In the genomic region with DNA sequence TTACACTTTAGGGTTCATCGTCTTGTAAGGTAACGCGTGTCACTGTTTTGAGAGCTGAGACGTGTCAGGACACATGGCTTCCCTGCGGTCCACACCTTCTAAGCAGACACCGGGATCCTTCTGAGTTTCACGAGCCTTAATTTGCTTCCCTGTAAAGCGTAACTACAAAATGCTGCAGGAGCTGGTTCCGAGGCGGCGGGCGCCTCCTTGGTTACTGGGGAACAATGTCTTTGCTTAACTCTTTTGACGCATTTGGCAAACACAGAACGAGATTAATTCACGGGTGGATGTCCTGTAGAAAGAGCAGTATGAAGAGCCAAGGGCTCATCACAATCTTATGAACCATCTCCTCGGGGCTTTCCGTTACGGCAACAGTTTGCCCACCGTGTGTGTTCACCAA, we compare ENCODE assay signal across 16 mouse cellular contexts. TPM values are rescaled to one million over a fixed set of nuclear protein-coding genes. Genes with fewer than 3 reads are reported as not detected.
DNase-seq lines count a peak whose midpoint lies in the region; ATAC-seq and TF ChIP-seq lines count a peak whose summit lies in the region.
"Had no signal": no experiment of that assay in that cellular context is flagged by ENCODE, and none has a peak within 500 bp of the region (broad histone marks: within the 10 kb centered on the region; RNA-seq: fewer than 3 reads in every experiment).

No protein-coding gene starts in this region.

- 0 out of 2 replicates have a peak overlapping the region, but pooled peaks have one; percentile 9 for H3K4me2 ChIP-seq in embryonic facial prominence, embryonic 13.5 days
- H3K4me2 ChIP-seq in hindbrain, postnatal 0 days (ENCODE audit: low read depth, low read length) = peak overlapping the region; percentile 35; the same call in 1 of the 2 replicates
- H3K4me2 ChIP-seq in hindbrain, embryonic 14.5 days (replicated peaks) = no peak overlapping the region
- peak overlapping the region; percentile 17; the same call in 1 of the 2 replicates for H3K4me2 ChIP-seq in neural tube, embryonic 15.5 days
- H3K4me2 ChIP-seq: heart, embryonic 11.5 days; liver, embryonic 11.5 days; lung, embryonic 15.5 days had no signal

- DNase-seq in embryonic facial prominence, embryonic 10.5 days (ENCODE audit: low spot score) = no peak
- DNase-seq in hindbrain, postnatal 0 days (ENCODE audit: low spot score) = peak; percentile 30
- no peak for DNase-seq in hindbrain, embryonic 14.5 days (ENCODE audit: low spot score)
- peak; percentile 18 to 25 for DNase-seq in right cerebral cortex, adult 2 months (ENCODE audit: low spot score in 2 of 2)
- no peak for DNase-seq in right cerebral cortex, postnatal 36 days (ENCODE audit: low spot score in 2 of 2)
- DNase-seq in cerebellum, postnatal 36 days = no peak
- DNase-seq: cerebellum, adult 9-10 months; gastrocnemius, postnatal 25 days; heart, postnatal 4 days; thymus, adult 18-20 months had no signal

- H3K27ac ChIP-seq in embryonic facial prominence, embryonic 13.5 days = 0 out of 2 replicates have a peak overlapping the region, but pooled peaks have one; percentile 29
- no peak overlapping the region for H3K27ac ChIP-seq in embryonic facial prominence, embryonic 10.5 days (replicated peaks)
- peak overlapping the region; percentile 65; the same call in 1 of the 2 replicates for H3K27ac ChIP-seq in hindbrain, postnatal 0 days
- H3K27ac ChIP-seq in hindbrain, embryonic 14.5 days = no peak overlapping the region
- H3K27ac ChIP-seq in neural tube, embryonic 15.5 days (replicated peaks) = 0 out of 2 replicates have a peak overlapping the region, but pooled peaks have one; percentile 58
- H3K27ac ChIP-seq: lung, embryonic 15.5 days had no signal

- no peaks in the 10 kb centered on the region for H3K27me3 ChIP-seq in embryonic facial prominence, embryonic 13.5 days
- peaks cover 6% of the 10 kb centered on the region; the same call in 1 of the 2 replicates for H3K27me3 ChIP-seq in embryonic facial prominence, embryonic 10.5 days (replicated peaks; ENCODE audit: low read depth, poor library complexity, severe bottlenecking)
- H3K27me3 ChIP-seq in hindbrain, postnatal 0 days (ENCODE audit: insufficient read depth, low read length) = no peaks in the 10 kb centered on the region
- no peaks in the 10 kb centered on the region for H3K27me3 ChIP-seq in hindbrain, embryonic 14.5 days (ENCODE audit: control insufficient read depth, insufficient read depth, low read length)
- H3K27me3 ChIP-seq in neural tube, embryonic 15.5 days (replicated peaks) = no peaks in the 10 kb centered on the region
- H3K27me3 ChIP-seq: CH12.LX; lung, embryonic 15.5 days had no signal

- H3K9me3 ChIP-seq in embryonic facial prominence, embryonic 13.5 days = no peaks in the 10 kb centered on the region
- no peaks in the 10 kb centered on the region for H3K9me3 ChIP-seq in embryonic facial prominence, embryonic 10.5 days
- no peaks in the 10 kb centered on the region for H3K9me3 ChIP-seq in hindbrain, postnatal 0 days (ENCODE audit: low read length)
- no peaks in the 10 kb centered on the region for H3K9me3 ChIP-seq in hindbrain, embryonic 14.5 days (ENCODE audit: control insufficient read depth, low read length)
- H3K9me3 ChIP-seq in neural tube, embryonic 15.5 days (replicated peaks) = no peaks in the 10 kb centered on the region
- H3K9me3 ChIP-seq: lung, embryonic 15.5 days had no signal

- peaks cover 24% of the 10 kb centered on the region for H3K4me1 ChIP-seq in embryonic facial prominence, embryonic 13.5 days
- peaks cover 37% of the 10 kb centered on the region for H3K4me1 ChIP-seq in embryonic facial prominence, embryonic 10.5 days
- peaks cover 7% of the 10 kb centered on the region for H3K4me1 ChIP-seq in hindbrain, postnatal 0 days (ENCODE audit: insufficient read depth, low read length)
- H3K4me1 ChIP-seq in hindbrain, embryonic 14.5 days (replicated peaks; ENCODE audit: control insufficient read depth, insufficient read depth, low read length) = peaks cover 12% of the 10 kb centered on the region; the same call in 1 of the 2 replicates
- H3K4me1 ChIP-seq in neural tube, embryonic 15.5 days = peaks cover 25% of the 10 kb centered on the region
- H3K4me1 ChIP-seq: lung, embryonic 15.5 days had no signal

- WGBS in embryonic facial prominence, embryonic 13.5 days = 53% methylated on average over 19 of the region's 19 CpGs
- 78% methylated on average over 19 of the region's 19 CpGs for WGBS in embryonic facial prominence, embryonic 10.5 days
- WGBS in hindbrain, postnatal 0 days = 38% methylated on average over 19 of the region's 19 CpGs
- WGBS in hindbrain, embryonic 14.5 days = 49% methylated on average over 19 of the region's 19 CpGs
- 45% methylated on average over 19 of the region's 19 CpGs for WGBS in neural tube, embryonic 15.5 days

- no peaks in the 10 kb centered on the region for H3K36me3 ChIP-seq in embryonic facial prominence, embryonic 13.5 days
- H3K36me3 ChIP-seq in embryonic facial prominence, embryonic 10.5 days (replicated peaks) = no peaks in the 10 kb centered on the region
- no peaks in the 10 kb centered on the region for H3K36me3 ChIP-seq in hindbrain, postnatal 0 days (ENCODE audit: insufficient read depth, low read length)
- H3K36me3 ChIP-seq in hindbrain, embryonic 14.5 days (replicated peaks; ENCODE audit: control insufficient read depth, insufficient read depth) = no peaks in the 10 kb centered on the region
- H3K36me3 ChIP-seq in neural tube, embryonic 15.5 days = no peaks in the 10 kb centered on the region
- H3K36me3 ChIP-seq: lung, embryonic 15.5 days had no signal

- H3K4me3 ChIP-seq in embryonic facial prominence, embryonic 13.5 days = no peak overlapping the region
- H3K4me3 ChIP-seq in embryonic facial prominence, embryonic 10.5 days = no peak overlapping the region
- no peak overlapping the region for H3K4me3 ChIP-seq in hindbrain, postnatal 0 days (ENCODE audit: low read length)
- H3K4me3 ChIP-seq in hindbrain, embryonic 14.5 days (replicated peaks; ENCODE audit: low read length) = no peak overlapping the region
- H3K4me3 ChIP-seq in neural tube, embryonic 15.5 days (replicated peaks) = no peak overlapping the region
- H3K4me3 ChIP-seq: lung, embryonic 15.5 days had no signal

- no peak for ATAC-seq in embryonic facial prominence, embryonic 13.5 days (ENCODE audit: insufficient number of reproducible peaks, insufficient read depth, low FRiP score, low TSS enrichment, low read depth)
- ATAC-seq in hindbrain, postnatal 0 days = no peak
- ATAC-seq in hindbrain, embryonic 14.5 days (ENCODE audit: low FRiP score) = no peak
- no peak for ATAC-seq in neural tube, embryonic 15.5 days (ENCODE audit: low FRiP score)

- no peak for TF ChIP-seq CTCF in hindbrain, postnatal 0 days (IDR thresholded peaks at IDR 0.05; ENCODE audit: low read depth)

- no peak overlapping the region for H3K9ac ChIP-seq in embryonic facial prominence, embryonic 13.5 days
- H3K9ac ChIP-seq in hindbrain, postnatal 0 days (replicated peaks; ENCODE audit: low read length) = no peak overlapping the region
- no peak overlapping the region for H3K9ac ChIP-seq in hindbrain, embryonic 14.5 days
- H3K9ac ChIP-seq in neural tube, embryonic 15.5 days (replicated peaks) = no peak overlapping the region
- H3K9ac ChIP-seq: lung, embryonic 15.5 days had no signal

RNA-seq across cellular contexts. Expression of gene Slc30a10, which starts 29.6 kb away (rescaled TPM):
- 0.31 and 0.44 TPM in 2 replicates for polyA plus RNA-seq in embryonic facial prominence, embryonic 13.5 days (2015; fragmentation: Nextera tagmentation; extraction: Ambion mirVana)
- 1.0 and 1.2 TPM in 2 replicates for polyA plus RNA-seq in embryonic facial prominence, embryonic 10.5 days (2016; fragmentation: Nextera tagmentation; extraction: Ambion mirVana)
- 22.4 and 25.7 TPM in 2 replicates for total RNA-seq in hindbrain, postnatal 0 days (2014; rRNA removed)
- 8.1 and 8.5 TPM in 2 replicates for polyA plus RNA-seq in hindbrain, postnatal 0 days (2015; fragmentation: Nextera tagmentation; extraction: Ambion mirVana)
- polyA plus RNA-seq in hindbrain, embryonic 14.5 days (2014; fragmentation: Nextera tagmentation; extraction: Ambion mirVana) = 6.8 and 8.5 TPM in 2 replicates
- polyA plus RNA-seq in neural tube, embryonic 15.5 days (2015; fragmentation: Nextera tagmentation; extraction: Ambion mirVana) = 5.6 and 5.8 TPM in 2 replicates
- total RNA-seq: CH12.LX; gastrocnemius, postnatal 25 days; heart, postnatal 4 days had no signal
- polyA plus RNA-seq: lung, embryonic 15.5 days had no signal

Comparison
In these comparisons a context has a peak if more than half of its experiments do, and no peak if none do; other contexts are left out.
1. H3K27ac ChIP-seq: peak in embryonic facial prominence, embryonic 13.5 days (single experiment), hindbrain, postnatal 0 days (single experiment) and neural tube, embryonic 15.5 days (single experiment); none in embryonic facial prominence, embryonic 10.5 days (single experiment) and hindbrain, embryonic 14.5 days (single experiment).
2. DNase-seq: peak in hindbrain, postnatal 0 days (single experiment) and right cerebral cortex, adult 2 months (2 of 2); none in embryonic facial prominence, embryonic 10.5 days (single experiment), hindbrain, embryonic 14.5 days (single experiment), right cerebral cortex, postnatal 36 days (0 of 2) and cerebellum, postnatal 36 days (0 of 2).